ENCODE assay signal across 8 mouse cellular contexts in genomic region chr17:74717091-74717617, GRCm38 (mm10). TPM values are rescaled to one million over a fixed set of nuclear protein-coding genes. Genes with fewer than 3 reads are reported as not detected.
DNase-seq lines count a peak whose midpoint lies in the region; ATAC-seq lines count a peak whose summit lies in the region.

No protein-coding gene starts in this region.

- peak overlapping the region; percentile 71 for H3K9ac ChIP-seq in embryonic facial prominence, embryonic 12.5 days
- peak overlapping the region; percentile 38 for H3K9ac ChIP-seq in intestine, embryonic 15.5 days
- H3K9ac ChIP-seq in neural tube, embryonic 12.5 days: 0 out of 2 replicates have a peak overlapping the region, but pooled peaks have one; percentile 44

- peaks cover 3% of the 10 kb centered on the region for H3K4me1 ChIP-seq in embryonic facial prominence, embryonic 12.5 days
- H3K4me1 ChIP-seq in intestine, embryonic 15.5 days (replicated peaks): no peaks in the 10 kb centered on the region; the same call in 1 of the 2 replicates
- H3K4me1 ChIP-seq in neural tube, embryonic 12.5 days: peaks cover 4% of the 10 kb centered on the region; the same call in 1 of the 2 replicates

- peak overlapping the region; percentile 82 for H3K4me3 ChIP-seq in embryonic facial prominence, embryonic 12.5 days
- H3K4me3 ChIP-seq in intestine, embryonic 15.5 days (replicated peaks): peak overlapping the region; percentile 87
- peak overlapping the region; percentile 76 for H3K4me3 ChIP-seq in neural tube, embryonic 12.5 days

- WGBS in embryonic facial prominence, embryonic 12.5 days: 9% methylated on average over 14 of the region's 14 CpGs
- 8% methylated on average over 14 of the region's 14 CpGs for WGBS in intestine, embryonic 15.5 days
- WGBS in neural tube, embryonic 12.5 days: 11% methylated on average over 14 of the region's 14 CpGs

- no peaks in the 10 kb centered on the region for H3K27me3 ChIP-seq in embryonic facial prominence, embryonic 12.5 days
- no peaks in the 10 kb centered on the region for H3K27me3 ChIP-seq in intestine, embryonic 15.5 days (replicated peaks)
- H3K27me3 ChIP-seq in neural tube, embryonic 12.5 days (replicated peaks): peaks cover 10% of the 10 kb centered on the region; the same call in 1 of the 2 replicates

- intact Hi-C loops in left cerebral cortex, postnatal 4 days (cut with DNase I): no loop called here

- H3K27ac ChIP-seq in embryonic facial prominence, embryonic 12.5 days: no peak overlapping the region
- peak overlapping the region; percentile 19; the same call in 1 of the 2 replicates for H3K27ac ChIP-seq in intestine, embryonic 15.5 days
- no peak overlapping the region for H3K27ac ChIP-seq in neural tube, embryonic 12.5 days

- H3K9me3 ChIP-seq in embryonic facial prominence, embryonic 12.5 days: no peaks in the 10 kb centered on the region
- no peaks in the 10 kb centered on the region for H3K9me3 ChIP-seq in intestine, embryonic 15.5 days
- H3K9me3 ChIP-seq in neural tube, embryonic 12.5 days: no peaks in the 10 kb centered on the region

- peak; percentile 10 for DNase-seq in layer of hippocampus, adult 9-10 months (ENCODE audit: low spot score)
- no peak for DNase-seq in layer of hippocampus, adult 8-10 months (ENCODE audit: low spot score in 2 of 2)
- DNase-seq in left cerebral cortex, postnatal 4 days: no peak
- DNase-seq in layer of hippocampus, postnatal 25 days (ENCODE audit: extremely low spot score in 1 of 2, low spot score in 1 of 2): no peak
- DNase-seq in lung, postnatal 36 days: no peak

- 0 out of 2 replicates have a peak, but pooled peaks have one; percentile 25 for ATAC-seq in embryonic facial prominence, embryonic 12.5 days (ENCODE audit: insufficient number of reproducible peaks, insufficient read depth, low FRiP score, low TSS enrichment)
- ATAC-seq in intestine, embryonic 15.5 days: peak; percentile 42
- peak; percentile 49 for ATAC-seq in neural tube, embryonic 12.5 days (ENCODE audit: low FRiP score, low read depth)

- H3K4me2 ChIP-seq in embryonic facial prominence, embryonic 12.5 days (replicated peaks): peak overlapping the region; percentile 80
- peak overlapping the region; percentile 81 for H3K4me2 ChIP-seq in intestine, embryonic 15.5 days (replicated peaks)
- H3K4me2 ChIP-seq in neural tube, embryonic 12.5 days (replicated peaks): peak overlapping the region; percentile 86

- H3K36me3 ChIP-seq in embryonic facial prominence, embryonic 12.5 days: peaks cover 6% of the 10 kb centered on the region; the same call in 1 of the 2 replicates
- no peaks in the 10 kb centered on the region for H3K36me3 ChIP-seq in intestine, embryonic 15.5 days
- H3K36me3 ChIP-seq in neural tube, embryonic 12.5 days: peaks cover 7% of the 10 kb centered on the region; the same call in 1 of the 2 replicates

RNA-seq across cellular contexts. Expression of gene Ttc27, which starts 0.4 kb away (rescaled TPM):
- total RNA-seq in layer of hippocampus, adult 8-10 months (2022): 10 to 100 TPM; 24.2 to 28.8 (median 25.5) TPM
- 25.9 and 26.8 TPM in 2 replicates for polyA plus RNA-seq in embryonic facial prominence, embryonic 12.5 days (2016; fragmentation: Nextera tagmentation; extraction: Ambion mirVana)
- 20.4 and 22.8 TPM in 2 replicates for polyA plus RNA-seq in intestine, embryonic 15.5 days (2015; fragmentation: Nextera tagmentation; extraction: Ambion mirVana)
- 17.5 and 21.3 TPM in 2 replicates for polyA plus RNA-seq in neural tube, embryonic 12.5 days (2016; fragmentation: Nextera tagmentation; extraction: Ambion mirVana)
- 10 to 100 TPM; 25.8 to 26.3 TPM for total RNA-seq in left cerebral cortex, postnatal 4 days (2021)
- total RNA-seq in layer of hippocampus, postnatal 25 days (2021): 10 to 100 TPM; 19.0 to 23.0 TPM
